Mouse (Mus musculus) right cerebral cortex, postnatal 25 days (tissue): ENCODE measurements around the gene Card11.
A peak's percentile ranks its signal among the peaks of the same experiment; 100 is the strongest.

Experiments
- DNase-seq: peaks from one replicate; pipeline ENCODE4 v3.0.0; 2022

The Card11 gene

GRCm38 (mm10) chr5:141000349-141000748, at the start of gene Card11:
Gene Card11 (minus strand): TSS chr5:141000582.
- no peak for DNase-seq

DNA sequence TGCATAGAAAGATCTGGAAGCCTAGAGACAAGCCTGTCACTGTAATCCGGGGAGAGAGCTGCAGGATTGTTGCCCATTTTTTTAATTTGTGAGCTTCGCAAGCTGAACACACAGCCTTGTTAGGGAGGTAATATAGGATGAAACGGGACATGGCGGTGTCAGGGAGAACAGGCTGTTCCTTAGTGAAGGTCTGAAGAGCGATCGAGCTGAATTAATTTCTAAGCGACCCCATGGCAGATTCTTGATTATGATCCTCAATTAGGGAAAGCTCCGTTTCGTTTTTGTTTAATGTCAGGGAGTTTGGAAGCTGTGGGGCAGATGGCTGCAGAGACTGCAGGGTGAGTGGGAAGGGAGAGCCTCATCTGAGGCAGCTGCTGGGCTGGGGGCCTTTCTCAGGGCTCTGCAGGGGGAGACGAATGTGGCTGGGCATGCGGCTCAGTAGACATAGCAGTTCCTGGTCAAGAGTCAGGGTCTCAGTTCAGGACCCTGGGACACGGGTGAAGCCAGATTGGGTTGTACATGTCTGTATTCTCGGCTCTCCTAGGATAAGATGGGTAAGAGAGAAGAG, 47.4 kb upstream of the Card11 start:
- DNase-seq: no peak

GRCm38 (mm10) chr5:141044976-141045375, 44.6 kb upstream of the Card11 start:
- DNase-seq: no peak

DNA sequence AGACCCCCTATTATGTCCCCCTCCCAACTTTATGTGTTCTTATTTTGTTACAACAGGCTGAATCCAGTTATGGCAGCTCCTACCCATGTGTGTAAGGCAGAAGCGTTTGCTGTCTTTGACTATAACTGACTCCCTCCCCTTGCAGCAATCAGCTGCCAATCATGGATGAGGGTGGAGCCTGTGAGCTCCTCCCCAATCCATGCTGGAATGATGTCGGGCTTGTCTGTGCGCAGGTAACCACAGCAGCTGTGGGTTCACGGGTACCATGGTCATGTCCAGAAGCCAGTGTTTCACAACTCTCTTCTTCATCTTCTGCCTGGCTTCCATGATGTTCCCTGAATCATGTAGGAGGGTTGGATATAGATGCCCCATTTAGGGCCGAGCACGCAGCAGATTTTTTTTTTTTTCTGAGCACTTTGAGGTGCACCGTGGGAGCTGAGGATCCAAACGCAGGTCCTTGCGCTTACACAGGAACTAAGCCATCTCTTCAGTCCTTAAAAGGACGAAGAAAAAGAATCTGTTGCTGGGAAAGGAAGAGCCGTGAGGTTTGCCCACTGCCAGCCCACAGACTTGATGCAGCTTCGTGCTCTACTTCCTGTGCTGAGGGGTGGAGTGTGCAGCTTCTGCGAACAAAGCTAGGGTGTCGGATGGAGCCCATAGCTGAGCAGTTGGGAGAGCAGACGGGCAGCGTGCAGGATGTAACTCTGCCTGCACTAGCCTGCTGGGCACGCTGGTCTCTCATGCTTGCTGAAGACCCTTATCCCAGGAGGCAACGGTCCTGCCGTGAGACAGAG, 43.5 kb upstream of the Card11 start:
- DNase-seq: peak; percentile 28

GRCm38 (mm10) chr5:141042406-141042805, 42.0 kb upstream of the Card11 start:
- DNase-seq: no peak

DNA sequence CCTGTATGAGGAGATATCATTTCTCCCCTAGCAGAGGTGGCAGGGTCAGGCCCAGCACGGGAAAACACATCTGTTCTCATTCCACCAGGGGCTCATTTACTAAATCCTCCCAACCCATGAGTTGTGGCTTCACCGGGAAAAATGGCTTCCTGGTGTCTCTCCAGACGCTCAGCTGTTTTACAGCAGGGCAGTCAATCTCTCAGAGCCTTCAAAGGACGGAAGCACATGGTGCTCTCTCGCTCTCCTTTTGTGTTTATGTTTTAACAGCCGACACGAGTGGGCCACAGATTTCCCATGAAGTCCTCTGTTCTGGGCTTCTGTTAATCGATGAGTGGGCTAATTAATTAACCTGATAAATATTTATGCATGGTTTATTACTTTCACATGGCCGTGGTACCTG, 40.5 kb upstream of the Card11 start:
- DNase-seq: no peak

DNA sequence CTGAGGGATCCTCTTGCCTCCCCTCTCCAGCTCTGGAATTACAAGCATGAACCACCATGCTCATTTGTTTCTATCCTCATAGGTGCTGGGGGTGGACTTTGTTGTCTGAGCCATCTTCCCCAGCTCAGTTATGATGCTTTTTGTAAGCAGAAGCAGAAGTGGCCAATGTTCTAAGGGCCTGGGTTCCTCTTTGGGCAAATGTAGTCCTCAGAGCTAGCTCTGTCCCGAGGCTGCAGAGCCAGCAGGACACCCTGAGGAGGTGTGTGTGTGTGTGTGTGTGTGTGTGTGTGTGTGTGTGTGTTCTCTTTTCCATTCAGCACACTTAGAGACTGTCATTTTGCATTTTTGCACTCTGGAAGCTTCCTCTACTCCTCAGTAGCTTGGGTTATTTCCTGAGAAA, 38.0 kb upstream of the Card11 start:
- DNase-seq: no peak

DNA sequence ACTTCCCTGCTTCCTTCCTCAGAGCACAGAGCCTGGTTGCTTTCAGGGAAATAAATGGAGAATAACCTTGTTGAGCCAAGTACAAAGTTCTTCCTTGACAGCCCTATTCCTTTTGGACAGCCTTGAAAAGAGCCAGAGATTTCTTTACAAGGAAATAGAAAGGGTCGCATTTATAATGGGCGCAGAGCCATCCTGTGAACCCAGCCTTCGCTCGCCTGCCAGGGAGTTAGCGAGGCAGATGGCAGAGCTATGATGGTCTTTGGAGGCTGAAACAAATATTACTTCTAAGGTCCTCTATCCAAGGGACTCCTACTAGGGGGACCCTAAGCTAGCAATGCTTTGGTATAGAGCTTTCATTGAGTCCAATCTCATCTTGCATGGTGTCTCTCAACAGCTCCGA, 35.0 kb upstream of the Card11 start:
- no peak for DNase-seq

GRCm38 (mm10) chr5:141034301-141034700, 33.9 kb upstream of the Card11 start:
- DNase-seq: no peak

- DNase-seq: no peak
These were observed 32.6 kb upstream of the Card11 start for GRCm38 (mm10) chr5:141033001-141033400.

DNA sequence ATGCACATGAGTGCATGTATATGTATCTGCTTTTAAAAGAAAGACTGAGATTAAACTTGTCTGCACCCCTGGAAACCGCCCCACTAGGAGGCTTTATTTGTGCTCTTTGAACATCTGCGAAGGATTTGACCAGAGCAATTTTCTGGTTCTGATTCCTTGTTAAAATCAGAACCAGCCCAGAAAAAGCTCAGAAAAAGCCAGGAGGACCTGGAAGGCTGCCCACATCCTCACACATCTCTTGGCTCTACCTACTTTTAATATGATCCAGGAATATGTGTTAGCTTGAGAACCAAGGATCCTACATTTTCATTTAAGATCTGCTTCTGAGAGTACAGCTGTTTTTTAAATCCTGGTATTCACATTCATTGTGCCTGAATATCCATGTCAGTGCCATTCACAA, 29.0 kb upstream of the Card11 start:
- DNase-seq: no peak

- DNase-seq: no peak
These were observed 25.3 kb upstream of the Card11 start for GRCm38 (mm10) chr5:141025635-141026034.

- DNase-seq: no peak
These were observed 24.1 kb upstream of the Card11 start for GRCm38 (mm10) chr5:141024435-141024834.

GRCm38 (mm10) chr5:141017927-141018700, 17.7 kb upstream of the Card11 start:
- DNase-seq: no peak

- no peak for DNase-seq
These were observed 15.7 kb upstream of the Card11 start for GRCm38 (mm10) chr5:141016082-141016481.

GRCm38 (mm10) chr5:141014216-141014615, 13.8 kb upstream of the Card11 start:
- DNase-seq: no peak

GRCm38 (mm10) chr5:141013465-141013864, 13.1 kb upstream of the Card11 start:
- no peak for DNase-seq

DNA sequence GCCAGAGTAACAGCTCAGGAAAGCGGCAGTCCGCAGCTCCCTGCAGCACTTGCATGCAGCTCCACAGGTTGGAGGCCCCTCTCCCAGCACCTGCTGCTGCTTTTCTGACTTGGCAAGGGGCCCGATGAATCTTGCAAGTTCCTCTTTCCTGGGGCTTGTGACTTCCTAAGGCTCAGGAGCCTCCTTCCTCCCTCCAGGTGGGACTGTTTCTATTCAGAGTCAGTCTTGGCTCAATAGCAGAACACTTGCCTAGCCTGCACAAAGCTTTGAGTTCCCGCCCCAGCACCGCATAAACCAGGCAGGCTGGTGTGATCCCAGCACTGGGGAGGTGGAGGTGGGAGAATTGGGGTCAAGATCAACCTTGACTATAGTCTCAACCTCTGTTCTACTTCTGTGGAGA, 5.1 kb upstream of the Card11 start:
- no peak for DNase-seq

DNA sequence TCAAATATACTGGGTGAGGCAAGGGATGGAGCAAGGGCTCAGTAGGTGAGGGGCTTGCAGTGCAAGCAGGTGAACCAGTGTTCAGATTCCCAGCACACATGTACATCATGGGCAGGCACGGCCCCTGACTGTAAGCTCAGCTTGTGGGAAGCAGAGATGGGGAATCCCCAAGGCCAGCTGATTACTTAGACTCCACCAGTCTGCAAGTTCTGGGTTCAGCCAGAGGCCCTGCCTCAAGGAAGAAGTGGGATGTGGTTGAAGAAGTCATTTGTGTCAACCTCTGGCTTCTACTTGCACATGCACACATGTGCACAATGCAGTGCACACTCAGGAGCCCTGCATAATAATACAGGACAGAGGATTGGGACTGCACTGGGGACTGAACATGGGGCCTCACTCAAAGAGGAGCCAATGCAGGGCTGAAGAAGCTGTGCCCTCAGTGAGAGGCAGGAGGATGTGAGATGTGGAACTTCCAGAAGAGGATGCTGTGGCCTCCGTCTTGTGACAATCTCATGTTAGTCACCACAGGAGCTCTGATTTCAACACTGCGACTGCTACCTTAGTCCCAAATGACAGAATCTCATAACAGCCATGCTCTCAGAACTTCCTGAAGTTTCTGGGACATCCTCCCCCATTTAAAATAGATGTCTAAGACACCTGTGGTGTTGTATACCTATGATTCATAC, 3.8 kb upstream of the Card11 start:
- DNase-seq: no peak

- DNase-seq: no peak
These were observed 1.2 kb downstream of the Card11 start for GRCm38 (mm10) chr5:140999178-140999672.

GRCm38 (mm10) chr5:140997767-140998166, 2.6 kb downstream of the Card11 start:
- no peak for DNase-seq

DNA sequence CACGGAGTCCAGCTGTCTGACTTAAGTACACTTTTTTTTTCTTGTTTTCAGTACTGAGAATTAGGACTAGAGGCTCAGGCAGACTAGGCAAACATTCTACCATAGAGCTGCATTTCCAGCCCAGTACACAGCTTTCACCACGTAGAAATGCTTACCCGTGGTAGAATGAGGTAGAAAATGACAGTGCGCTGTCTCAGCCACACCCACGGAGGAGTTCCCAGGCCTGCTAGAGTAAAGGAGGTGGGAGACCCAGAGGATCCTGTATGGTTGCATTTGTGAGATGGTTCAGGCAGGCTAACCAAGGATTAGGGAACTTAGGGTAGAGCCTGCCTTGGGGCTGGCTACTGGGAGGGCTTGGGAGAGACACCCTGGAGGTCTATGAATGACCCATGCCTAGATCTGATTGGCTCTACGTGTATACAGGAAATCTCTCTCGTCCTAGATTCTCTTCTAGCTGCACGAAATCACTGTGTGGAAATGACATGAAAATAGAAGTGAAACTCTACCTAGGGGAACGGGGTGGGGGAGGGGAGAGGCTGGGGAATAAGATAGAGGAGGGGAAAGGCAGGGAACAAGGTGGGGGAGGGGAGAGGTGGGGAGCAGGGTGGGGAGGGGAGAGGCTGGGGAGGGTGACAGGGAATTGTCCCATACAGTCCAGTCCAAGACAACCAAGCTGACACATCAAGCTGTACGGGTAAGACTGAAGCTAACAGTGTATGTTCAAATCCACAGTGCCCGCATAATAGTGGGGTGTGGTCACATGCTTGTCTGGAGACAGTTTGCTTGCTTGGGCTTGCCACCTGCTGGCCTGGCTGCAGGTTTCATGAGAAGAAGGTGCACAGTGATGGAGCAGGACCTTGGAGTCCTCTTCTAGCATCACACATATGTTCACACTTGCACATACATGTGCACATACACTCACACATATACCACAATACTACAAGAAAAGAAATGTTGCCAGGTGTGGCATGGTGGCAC, 8.0 kb downstream of the Card11 start:
- no peak for DNase-seq
